Mouse (Mus musculus): ENCODE results near the gene Col25a1. TPM values are rescaled to one million over a fixed set of nuclear protein-coding genes. Genes with fewer than 3 reads are reported as not detected.

The Col25a1 gene
- polyA plus RNA-seq (2015; fragmentation: Nextera tagmentation; extraction: Ambion mirVana), result 1.3 and 1.7 TPM in 2 replicates

DNA sequence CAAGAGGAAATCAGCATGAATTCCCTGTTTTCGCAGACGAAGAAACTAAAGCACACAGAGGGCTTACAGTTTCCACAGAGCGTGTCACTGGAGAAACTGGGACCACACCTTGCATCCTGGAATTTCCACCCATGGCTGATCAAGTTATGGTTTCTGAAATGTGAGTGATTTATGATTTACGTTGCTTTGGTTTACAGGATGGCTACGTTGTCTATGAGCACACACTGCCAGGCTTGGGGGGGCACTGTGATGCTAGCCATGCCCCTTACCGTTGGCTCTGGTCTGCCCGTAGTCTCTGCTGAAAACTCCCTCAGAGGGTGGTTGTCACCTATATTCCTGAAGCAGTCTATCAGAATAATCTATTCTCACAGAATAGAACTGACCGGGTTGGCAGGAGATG, at the start of gene Col25a1:
TSS of gene Col25a1 (plus strand) at position 301 of the 400 bp plus-strand sequence.
- 81% methylated on average over 8 of the region's 8 CpGs for WGBS (ENCODE audit: insufficient replicate concordance)
- Histone ChIP-seq H3K36me3 (no peaks in the 10 kb centered on the region), H3K9ac (no peak within 1 kb of the TSS), H3K4me1 (replicated peaks) (no peaks in the 10 kb centered on the region), H3K27ac (no peak within 1 kb of the TSS), H3K9me3 (replicated peaks) (no peaks in the 10 kb centered on the region), H3K27me3 (no peaks in the 10 kb centered on the region), H3K4me3 (replicated peaks) (no peak within 1 kb of the TSS), H3K4me2 (no peak within 1 kb of the TSS)
- ATAC-seq (ENCODE audit: low read depth), result no peak
- DNase-seq, result no peak

GRCm38 (mm10) chr3:130083312-130083711, 48.0 kb upstream of the Col25a1 start:
- no peak overlapping the region for H3K9ac ChIP-seq
- H3K27ac ChIP-seq, result no peak overlapping the region
- H3K36me3 ChIP-seq, result no peaks in the 10 kb centered on the region
- H3K27me3 ChIP-seq, result no peaks in the 10 kb centered on the region
- DNase-seq (no peak), ATAC-seq (ENCODE audit: low read depth) (no peak)
- no peak overlapping the region for H3K4me3 ChIP-seq (replicated peaks)
- 39% methylated on average over 2 of the region's 2 CpGs for WGBS (ENCODE audit: insufficient replicate concordance)
- H3K9me3 ChIP-seq (replicated peaks), result no peaks in the 10 kb centered on the region
- H3K4me2 ChIP-seq, result no peak overlapping the region
- H3K4me1 ChIP-seq (replicated peaks), result no peaks in the 10 kb centered on the region

- no peaks in the 10 kb centered on the region for H3K4me1 ChIP-seq (replicated peaks)
- H3K4me2 ChIP-seq, result no peak overlapping the region
- no peak for DNase-seq
- no peak overlapping the region for H3K27ac ChIP-seq
- no peak for ATAC-seq (ENCODE audit: low read depth)
- no peaks in the 10 kb centered on the region for H3K27me3 ChIP-seq
- WGBS (ENCODE audit: insufficient replicate concordance), result 65% methylated on average over 13 of the region's 13 CpGs
- H3K9me3 ChIP-seq (replicated peaks), result no peaks in the 10 kb centered on the region
- no peak overlapping the region for H3K9ac ChIP-seq
- no peak overlapping the region for H3K4me3 ChIP-seq (replicated peaks)
- no peaks in the 10 kb centered on the region for H3K36me3 ChIP-seq
Observed at GRCm38 (mm10) chr3:130086372-130087080, 44.8 kb upstream of the Col25a1 start.

DNA sequence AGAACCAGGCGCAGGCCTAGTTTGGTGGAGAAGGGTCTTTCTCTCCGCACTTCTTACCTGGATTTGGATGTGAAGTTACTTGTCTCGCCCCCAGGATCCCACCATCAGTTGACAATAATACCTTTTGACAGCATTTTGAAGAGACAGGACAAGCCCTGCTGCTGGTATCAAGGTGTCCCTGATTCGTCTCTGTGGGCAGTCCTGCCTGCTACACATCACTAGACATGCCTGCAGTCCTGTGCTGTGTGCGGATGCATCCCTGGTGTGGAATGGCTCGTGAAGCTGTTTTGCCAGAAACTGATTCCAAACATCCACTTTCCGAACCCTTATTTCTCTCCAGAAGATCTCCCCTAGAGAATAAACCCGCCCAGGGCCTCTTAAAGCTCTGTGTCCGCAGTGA, 43.8 kb upstream of the Col25a1 start:
- WGBS (ENCODE audit: insufficient replicate concordance), result 61% methylated on average over 9 of the region's 9 CpGs

DNA sequence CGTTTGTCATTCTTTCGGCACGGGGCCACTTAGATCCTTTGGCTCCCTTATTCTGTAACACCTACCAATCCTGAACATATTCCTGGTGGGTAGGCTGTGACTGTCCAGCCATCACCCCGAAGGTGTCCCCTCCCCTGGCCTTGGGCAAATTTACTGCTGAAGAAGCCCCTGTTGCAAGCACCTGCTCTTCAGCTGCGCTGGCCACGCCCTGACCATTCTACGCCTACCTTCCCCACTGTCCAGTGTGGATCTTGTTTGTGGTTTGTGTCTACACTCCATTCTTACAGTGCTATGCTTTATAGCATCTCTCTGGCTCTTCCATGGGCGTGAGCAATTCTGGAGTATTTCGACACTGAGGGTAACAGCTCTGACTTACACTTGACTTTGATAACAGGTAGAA, 42.6 kb upstream of the Col25a1 start:
- H3K27ac ChIP-seq, result no peak overlapping the region
- no peak overlapping the region for H3K9ac ChIP-seq
- H3K36me3 ChIP-seq, result no peaks in the 10 kb centered on the region
- no peaks in the 10 kb centered on the region for H3K4me1 ChIP-seq (replicated peaks)
- H3K27me3 ChIP-seq, result no peaks in the 10 kb centered on the region
- H3K4me2 ChIP-seq, result no peak overlapping the region
- no peak overlapping the region for H3K4me3 ChIP-seq (replicated peaks)
- H3K9me3 ChIP-seq (replicated peaks), result no peaks in the 10 kb centered on the region
- 74% methylated on average over 9 of the region's 9 CpGs for WGBS (ENCODE audit: insufficient replicate concordance)
- no peak for DNase-seq
- ATAC-seq (ENCODE audit: low read depth), result no peak

More for the DNA sequence above, 43.8 kb upstream of the Col25a1 start:
- no peak for ATAC-seq (ENCODE audit: low read depth)
- H3K4me2 ChIP-seq, result no peak overlapping the region
- H3K9ac ChIP-seq, result no peak overlapping the region
- H3K9me3 ChIP-seq (replicated peaks), result no peaks in the 10 kb centered on the region
- H3K36me3 ChIP-seq, result no peaks in the 10 kb centered on the region
- no peak overlapping the region for H3K4me3 ChIP-seq (replicated peaks)
- no peak for DNase-seq
- no peaks in the 10 kb centered on the region for H3K4me1 ChIP-seq (replicated peaks)
- H3K27me3 ChIP-seq, result no peaks in the 10 kb centered on the region
- H3K27ac ChIP-seq, result no peak overlapping the region

GRCm38 (mm10) chr3:130090460-130090859, 40.8 kb upstream of the Col25a1 start:
- no peaks in the 10 kb centered on the region for H3K36me3 ChIP-seq
- no peak overlapping the region for H3K4me3 ChIP-seq (replicated peaks)
- H3K4me2 ChIP-seq, result no peak overlapping the region
- no peaks in the 10 kb centered on the region for H3K4me1 ChIP-seq (replicated peaks)
- H3K9ac ChIP-seq, result no peak overlapping the region
- ATAC-seq (ENCODE audit: low read depth) (no peak), DNase-seq (no peak)
- H3K27ac ChIP-seq, result no peak overlapping the region
- H3K27me3 ChIP-seq, result no peaks in the 10 kb centered on the region
- WGBS (ENCODE audit: insufficient replicate concordance), result 67% methylated on average over 9 of the region's 9 CpGs
- no peaks in the 10 kb centered on the region for H3K9me3 ChIP-seq (replicated peaks)

DNA sequence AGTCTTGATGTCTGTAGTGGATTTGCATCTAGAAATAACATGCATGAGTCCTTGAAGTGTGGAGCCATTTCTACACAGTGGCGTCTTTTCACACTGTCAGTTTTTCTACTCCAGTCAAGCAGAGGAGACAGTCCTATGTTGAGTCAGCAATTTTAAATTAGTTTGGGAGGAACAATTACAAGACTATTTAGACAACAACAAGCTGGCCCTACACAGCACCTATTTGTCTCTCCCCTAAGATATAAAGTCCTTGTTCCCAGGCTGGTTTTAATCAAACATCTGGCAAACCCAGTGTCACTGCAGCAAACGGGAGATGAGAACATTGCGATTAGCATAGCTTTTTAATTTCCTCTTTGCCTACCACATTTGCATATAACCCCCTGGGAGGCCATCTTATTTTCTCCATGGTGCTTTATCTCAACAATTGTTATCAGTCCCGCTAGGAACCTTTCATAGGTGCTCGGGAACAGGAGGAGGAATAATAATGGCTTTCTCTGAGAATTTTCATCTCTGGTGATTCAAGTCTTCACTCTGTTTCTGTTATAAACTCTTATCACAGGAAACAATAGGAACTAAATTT, 37.1 kb upstream of the Col25a1 start:
- H3K4me2 ChIP-seq, result no peak overlapping the region
- WGBS (ENCODE audit: insufficient replicate concordance), result 62% methylated on average over 5 of the region's 5 CpGs
- H3K36me3 ChIP-seq, result no peaks in the 10 kb centered on the region
- no peaks in the 10 kb centered on the region for H3K4me1 ChIP-seq (replicated peaks)
- H3K9me3 ChIP-seq (replicated peaks), result no peaks in the 10 kb centered on the region
- H3K27ac ChIP-seq, result no peak overlapping the region
- H3K27me3 ChIP-seq, result no peaks in the 10 kb centered on the region
- no peak overlapping the region for H3K9ac ChIP-seq
- no peak overlapping the region for H3K4me3 ChIP-seq (replicated peaks)
- no peak for ATAC-seq (ENCODE audit: low read depth)
- DNase-seq, result no peak

GRCm38 (mm10) chr3:130095160-130095781, 36.0 kb upstream of the Col25a1 start:
- no peaks in the 10 kb centered on the region for H3K9me3 ChIP-seq (replicated peaks)
- H3K27ac ChIP-seq, result no peak overlapping the region
- ATAC-seq (ENCODE audit: low read depth) (no peak), DNase-seq (no peak)
- WGBS (ENCODE audit: insufficient replicate concordance), result 35% methylated on average over 5 of the region's 5 CpGs
- H3K4me1 ChIP-seq (replicated peaks), result no peaks in the 10 kb centered on the region
- no peaks in the 10 kb centered on the region for H3K36me3 ChIP-seq
- H3K27me3 ChIP-seq, result no peaks in the 10 kb centered on the region
- no peak overlapping the region for H3K4me2 ChIP-seq
- H3K4me3 ChIP-seq (replicated peaks), result no peak overlapping the region
- H3K9ac ChIP-seq, result no peak overlapping the region

DNA sequence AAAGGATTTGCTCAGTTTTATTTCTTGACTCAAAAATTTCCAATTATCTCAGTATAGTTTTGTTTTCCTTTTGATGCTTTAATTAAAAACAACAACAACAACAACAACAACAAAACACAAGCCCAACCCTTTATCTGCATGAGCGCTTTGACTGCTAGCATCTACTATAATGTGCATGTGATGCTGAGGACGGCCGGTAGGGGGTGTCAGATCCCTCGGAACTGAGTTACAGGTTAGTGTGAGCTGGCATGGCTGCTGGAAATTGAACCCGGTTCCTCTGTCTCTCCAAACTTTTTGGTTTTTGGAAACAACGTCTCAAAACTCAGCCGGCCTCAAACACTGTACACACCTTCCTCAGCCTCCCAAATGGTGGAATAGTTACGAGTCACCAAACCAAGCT, 27.8 kb upstream of the Col25a1 start:
- Histone ChIP-seq H3K27me3 (no peaks in the 10 kb centered on the region), H3K4me1 (replicated peaks) (no peaks in the 10 kb centered on the region), H3K9me3 (replicated peaks) (no peaks in the 10 kb centered on the region), H3K36me3 (no peaks in the 10 kb centered on the region), H3K9ac (no peak overlapping the region), H3K27ac (no peak overlapping the region), H3K4me2 (no peak overlapping the region), H3K4me3 (replicated peaks) (no peak overlapping the region)
- WGBS (ENCODE audit: insufficient replicate concordance), result 55% methylated on average over 8 of the region's 8 CpGs
- no peak for DNase-seq
- no peak for ATAC-seq (ENCODE audit: low read depth)

DNA sequence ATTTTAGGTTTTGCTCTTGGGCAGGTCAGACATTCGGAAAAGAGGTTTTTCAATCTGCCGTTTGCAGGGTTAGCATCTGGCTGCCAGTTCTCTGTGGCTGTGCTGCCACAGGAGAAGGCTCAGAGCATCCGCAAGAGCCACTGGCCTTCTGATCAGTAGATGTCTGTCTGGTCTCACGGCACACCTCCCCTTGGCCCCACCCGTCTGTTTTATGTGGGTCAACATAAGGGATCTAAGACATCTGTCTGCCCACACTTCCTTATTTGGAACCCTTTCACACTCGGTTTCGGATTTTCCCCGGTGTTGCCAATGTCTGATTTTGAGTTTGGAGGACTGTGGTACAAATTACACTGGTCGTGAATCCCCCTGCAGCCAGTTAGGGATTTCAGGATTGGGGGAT, 26.8 kb upstream of the Col25a1 start:
- no peaks in the 10 kb centered on the region for H3K9me3 ChIP-seq (replicated peaks)
- no peak overlapping the region for H3K4me3 ChIP-seq (replicated peaks)
- no peaks in the 10 kb centered on the region for H3K27me3 ChIP-seq
- no peaks in the 10 kb centered on the region for H3K36me3 ChIP-seq
- WGBS (ENCODE audit: insufficient replicate concordance), result 61% methylated on average over 9 of the region's 9 CpGs
- DNase-seq (no peak), ATAC-seq (ENCODE audit: low read depth) (no peak)
- H3K4me1 ChIP-seq (replicated peaks), result no peaks in the 10 kb centered on the region
- no peak overlapping the region for H3K4me2 ChIP-seq
- no peak overlapping the region for H3K9ac ChIP-seq
- H3K27ac ChIP-seq, result no peak overlapping the region

DNA sequence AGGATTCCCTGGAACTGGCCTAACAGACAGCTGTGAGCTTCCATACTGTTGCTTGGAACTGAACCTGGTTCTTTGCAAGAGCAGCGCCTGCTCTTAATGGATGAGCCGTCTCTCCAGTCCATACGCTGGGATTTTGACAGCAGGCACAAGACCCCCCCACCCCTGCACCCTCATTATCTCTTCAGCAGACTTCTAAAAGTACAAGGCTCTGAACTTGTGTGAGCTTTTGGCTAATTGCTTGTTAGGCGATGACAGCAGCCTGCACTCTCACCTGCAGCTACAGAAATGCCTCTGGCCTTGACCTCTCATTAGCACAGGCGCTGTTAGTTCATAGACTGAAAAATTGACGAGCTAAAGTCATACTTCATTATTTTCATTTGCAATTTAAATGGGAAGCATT, 14.4 kb upstream of the Col25a1 start:
- Histone ChIP-seq H3K4me2 (no peak overlapping the region), H3K27me3 (no peaks in the 10 kb centered on the region), H3K36me3 (no peaks in the 10 kb centered on the region), H3K27ac (no peak overlapping the region), H3K4me1 (replicated peaks) (no peaks in the 10 kb centered on the region), H3K9ac (no peak overlapping the region), H3K4me3 (replicated peaks) (no peak overlapping the region), H3K9me3 (replicated peaks) (no peaks in the 10 kb centered on the region)
- ATAC-seq (ENCODE audit: low read depth), result no peak
- 64% methylated on average over 6 of the region's 6 CpGs for WGBS (ENCODE audit: insufficient replicate concordance)
- DNase-seq, result no peak

DNA sequence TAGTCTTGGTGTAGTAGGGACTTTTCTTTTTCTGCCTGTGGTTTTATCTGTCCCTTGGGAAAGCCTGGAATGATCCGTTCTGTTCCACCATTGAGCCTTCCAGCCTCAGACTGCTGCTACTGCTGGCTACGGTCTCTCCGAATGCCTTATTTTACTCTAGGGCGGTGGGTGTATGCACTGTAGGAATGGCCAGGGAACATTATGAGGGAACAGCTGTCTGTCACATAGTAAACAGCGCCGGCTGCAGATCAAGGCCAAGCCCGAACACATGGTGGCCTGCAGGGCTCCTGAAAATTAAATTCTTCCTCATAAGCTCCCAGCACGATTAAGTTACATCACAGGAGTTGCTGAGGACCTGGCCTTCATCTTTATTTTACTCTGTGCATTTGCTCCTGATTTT, 3.5 kb upstream of the Col25a1 start:
- Histone ChIP-seq H3K4me2 (no peak overlapping the region), H3K4me1 (replicated peaks) (no peaks in the 10 kb centered on the region), H3K36me3 (no peaks in the 10 kb centered on the region), H3K4me3 (replicated peaks) (no peak overlapping the region), H3K9me3 (replicated peaks) (no peaks in the 10 kb centered on the region), H3K27ac (no peak overlapping the region), H3K9ac (no peak overlapping the region), H3K27me3 (no peaks in the 10 kb centered on the region)
- ATAC-seq (ENCODE audit: low read depth), result no peak
- DNase-seq, result no peak
- 72% methylated on average over 8 of the region's 8 CpGs for WGBS (ENCODE audit: insufficient replicate concordance)

Measured in liver, embryonic 13.5 days (tissue).